Mouse (Mus musculus) embryonic fibroblast, embryonic 13.5 days (primary cell): ENCODE measurements at regions not wholly inside any gene's neighbourhood (a gene's known extent, or its start where the extent isn't known, plus 50 kb on each side); places are given as distances from the start of the nearest gene placed in this dataset.

ENCODE experiments used
- CTCF ChIP-seq: IDR thresholded peaks from 2 replicates; pipeline ENCODE4 v1.5.1; 2011; ENCODE audit warnings: mild to moderate bottlenecking, control low read depth, low read length, moderate library complexity, borderline replicate concordance; ENCODE audit not compliant: insufficient read depth
- POLR2A ChIP-seq: IDR thresholded peaks from 2 replicates; pipeline ENCODE4 v1.6.1; 2011; ENCODE audit warnings: low read depth, mild to moderate bottlenecking, control low read depth, low read length, moderate library complexity

DNA sequence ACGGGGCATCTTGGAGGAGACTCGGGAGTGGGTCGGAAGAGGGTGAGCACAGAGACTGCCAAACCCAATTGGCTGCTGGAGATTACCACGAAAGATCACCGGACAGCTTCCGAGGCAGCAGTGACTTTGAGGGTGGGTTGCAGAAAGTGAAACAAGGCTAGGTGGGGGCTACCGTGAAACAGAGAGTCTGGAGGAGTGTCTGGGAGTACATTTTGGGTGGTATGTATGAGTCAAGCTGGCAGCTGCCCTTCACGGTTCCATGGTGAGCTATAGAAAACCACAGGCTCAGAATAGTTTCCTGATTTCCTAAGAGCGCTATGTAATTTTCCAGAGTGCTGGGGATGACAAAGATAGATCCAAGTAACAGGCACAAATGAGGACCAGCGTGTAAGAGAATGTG lies 263.7 kb upstream of the Got2 start:
- no peak for TF ChIP-seq CTCF
- no peak for TF ChIP-seq POLR2A
